Mouse (Mus musculus): ENCODE measurements at regions not wholly inside any gene's neighbourhood (a gene's known extent, or its start where the extent isn't known, plus 50 kb on each side); places are given as distances from the start of the nearest gene placed in this dataset.

- DNase-seq: no peak
Measured at GRCm38 (mm10) chr19:22066302-22066701, 72.5 kb upstream of the Trpm3 start.

DNA sequence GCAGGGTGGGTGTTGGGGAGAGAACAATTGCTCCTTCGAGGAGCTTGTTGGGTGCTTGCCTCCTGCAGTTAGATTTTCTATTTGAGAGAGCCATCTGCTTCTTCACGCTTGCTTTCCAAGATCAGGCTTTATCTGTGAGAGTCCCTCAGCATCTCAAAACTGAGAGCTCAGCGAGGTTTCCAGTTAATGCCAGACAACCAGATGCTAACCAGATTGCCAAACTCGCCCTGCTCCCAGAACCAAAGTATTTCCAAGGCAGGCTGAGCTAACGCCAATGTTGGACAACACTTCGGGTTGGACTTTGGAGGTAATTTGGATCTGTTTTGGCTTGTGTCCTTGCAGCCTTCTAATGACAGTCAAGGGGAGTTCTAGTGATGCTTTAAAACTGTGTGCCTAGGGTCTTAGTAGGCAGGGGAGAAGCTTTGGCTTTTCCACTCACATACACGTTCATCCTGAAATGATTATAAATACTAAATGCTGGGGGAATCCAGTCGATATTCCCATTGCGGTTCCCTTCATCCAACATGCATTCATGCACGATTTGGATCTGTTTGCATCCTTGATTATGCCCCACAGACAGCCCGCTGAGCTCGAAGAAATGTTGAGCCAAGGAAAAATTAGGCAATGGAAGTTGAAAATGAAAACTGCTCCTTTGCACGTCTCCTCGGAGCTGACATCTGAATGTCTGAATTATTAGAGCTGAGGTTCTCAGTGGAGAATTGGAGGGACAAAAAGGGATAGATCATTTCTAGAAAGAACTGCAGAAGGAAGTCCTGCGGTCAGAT is 68.4 kb upstream of the Trpm3 start:
- DNase-seq: no peak

DNA sequence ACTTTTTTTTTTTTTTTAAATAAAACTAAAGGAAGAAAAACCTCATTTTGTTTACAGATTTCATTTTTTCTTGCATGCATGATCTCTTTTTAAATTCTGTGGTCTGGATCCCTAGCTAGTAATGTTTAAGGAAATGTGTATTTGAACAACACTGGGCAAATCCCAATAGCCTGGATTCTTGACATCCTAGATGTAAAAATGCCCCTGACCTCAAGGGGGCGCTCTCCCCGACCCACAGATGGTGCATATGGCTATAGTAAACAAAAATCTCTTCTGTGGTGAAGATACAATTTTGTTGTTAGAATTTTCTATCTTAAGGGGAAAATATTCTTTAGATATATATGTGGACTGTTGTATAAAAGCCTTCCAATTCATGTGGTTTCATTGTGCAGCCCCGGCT is 67.1 kb upstream of the Trpm3 start:
- DNase-seq: peak; percentile 10

DNA sequence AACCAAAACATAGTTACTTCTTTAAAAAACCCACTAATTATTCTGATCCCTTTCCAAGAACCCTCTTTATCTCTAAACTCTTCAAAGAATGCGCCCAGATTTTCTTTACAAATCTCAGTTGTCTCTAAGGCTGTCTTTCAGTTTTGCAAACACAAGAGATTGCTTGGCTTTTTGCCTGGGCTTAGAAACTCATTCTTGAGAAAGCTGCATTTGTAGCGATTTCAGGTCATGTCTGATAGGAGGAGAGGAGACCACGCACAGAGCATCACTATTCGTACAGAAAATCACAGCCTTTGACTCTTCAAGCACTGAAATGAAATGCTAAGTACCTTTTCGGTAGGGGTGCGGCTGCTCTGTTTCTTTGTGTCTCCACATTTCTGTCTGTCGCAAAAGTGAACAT is 64.8 kb upstream of the Trpm3 start:
- DNase-seq: no peak

DNA sequence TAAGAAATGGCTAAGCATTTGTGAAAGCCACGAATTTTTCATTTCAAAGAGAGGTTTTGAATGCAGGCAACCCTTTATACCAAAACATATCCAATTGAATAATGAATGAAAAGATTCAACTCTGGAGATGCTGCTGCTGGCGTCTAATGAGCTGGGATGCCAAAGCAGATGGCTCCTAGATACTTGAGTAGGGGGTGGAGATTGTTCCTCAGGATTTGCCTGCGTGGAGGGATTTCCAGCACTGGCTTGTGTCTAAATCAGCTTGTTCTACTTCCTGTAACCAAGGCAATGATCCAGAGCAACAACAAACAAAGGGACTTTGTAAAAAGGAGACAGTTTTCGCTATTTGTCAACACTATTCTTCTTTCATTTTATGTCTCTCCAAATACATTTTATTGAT is 57.4 kb upstream of the Trpm3 start:
- DNase-seq: no peak
